Mouse (Mus musculus): ENCODE data around the gene Pappa2.

GRCm38 (mm10) chr1:158850459-158850858 lies 129.8 kb downstream of the Pappa2 start:
- TF ChIP-seq POLR2A (IDR thresholded peaks at IDR 0.05; ENCODE audit: insufficient read depth, low read length) (no peak), EP300 (IDR thresholded peaks at IDR 0.05; ENCODE audit: insufficient read depth, low read depth, low read length) (no peak), CTCF (IDR thresholded peaks at IDR 0.05; ENCODE audit: low read depth, low read length) (no peak)
